ENCODE assay signal across 10 mouse cellular contexts in genomic region chr6:88736741-88737508, GRCm38 (mm10). TPM values are rescaled to one million over a fixed set of nuclear protein-coding genes. Genes with fewer than 3 reads are reported as not detected.
DNase-seq lines count a peak whose midpoint lies in the region; ATAC-seq lines count a peak whose summit lies in the region.
"Had no signal": no experiment of that assay in that cellular context is flagged by ENCODE, and none has a peak within 500 bp of the region (broad histone marks: within the 10 kb centered on the region; RNA-seq: fewer than 3 reads in every experiment).

No protein-coding gene starts in this region.

- H3K9ac ChIP-seq in lung, embryonic 15.5 days, result no peak overlapping the region
- H3K9ac ChIP-seq in neural tube, embryonic 15.5 days (replicated peaks), result no peak overlapping the region

- peak; percentile 66 for ATAC-seq in lung, embryonic 15.5 days (ENCODE audit: borderline replicate concordance, extremely low read depth, low FRiP score, low TSS enrichment)
- ATAC-seq in neural tube, embryonic 15.5 days (ENCODE audit: low FRiP score), result no peak

- no peaks in the 10 kb centered on the region for H3K27me3 ChIP-seq in lung, embryonic 15.5 days
- no peaks in the 10 kb centered on the region for H3K27me3 ChIP-seq in neural tube, embryonic 15.5 days (replicated peaks)

- H3K9me3 ChIP-seq in lung, embryonic 15.5 days, result no peaks in the 10 kb centered on the region
- H3K9me3 ChIP-seq in neural tube, embryonic 15.5 days (replicated peaks), result no peaks in the 10 kb centered on the region

- peaks cover 33% of the 10 kb centered on the region for H3K4me1 ChIP-seq in lung, embryonic 15.5 days
- peaks cover 50% of the 10 kb centered on the region for H3K4me1 ChIP-seq in neural tube, embryonic 15.5 days

- intact Hi-C loops in gastrocnemius, postnatal 14 days (cut with DNase I; ENCODE audit: low total_unique reads), result no loop called here

- 47% methylated on average over 16 of the region's 16 CpGs for WGBS in lung, embryonic 15.5 days
- WGBS in neural tube, embryonic 15.5 days, result 63% methylated on average over 16 of the region's 16 CpGs

- H3K4me2 ChIP-seq in lung, embryonic 15.5 days, result no peak overlapping the region
- no peak overlapping the region for H3K4me2 ChIP-seq in neural tube, embryonic 15.5 days

- DNase-seq in cerebellum, adult 8-10 months, result peak; percentile 26
- DNase-seq in cerebellum, postnatal 36 days, result no peak
- no peak for DNase-seq in lung, adult 18-20 months
- peak; percentile 54 to 66 for DNase-seq in kidney, postnatal 4 days
- no peak for DNase-seq in gastrocnemius, postnatal 14 days
- DNase-seq in urinary bladder, postnatal 36 days (ENCODE audit: low spot score in 2 of 2), result no peak
- DNase-seq: cerebellum, adult 18-20 months; gastrocnemius, postnatal 36 days had no signal

- peak overlapping the region; percentile 60 for H3K27ac ChIP-seq in lung, embryonic 15.5 days
- H3K27ac ChIP-seq in neural tube, embryonic 15.5 days (replicated peaks), result peak overlapping the region; percentile 18; the same call in 1 of the 2 replicates

- 0 out of 2 replicates have a peak, but pooled peaks cover 4% of the 10 kb centered on the region for H3K36me3 ChIP-seq in lung, embryonic 15.5 days
- no peaks in the 10 kb centered on the region for H3K36me3 ChIP-seq in neural tube, embryonic 15.5 days

- no peak overlapping the region for H3K4me3 ChIP-seq in lung, embryonic 15.5 days
- no peak overlapping the region for H3K4me3 ChIP-seq in neural tube, embryonic 15.5 days (replicated peaks)

RNA-seq across cellular contexts. Expression of gene Mgll, which starts 12.7 kb away (rescaled TPM):
- polyA plus RNA-seq in lung, embryonic 15.5 days (2015; fragmentation: Nextera tagmentation; extraction: Ambion mirVana), result 75.8 and 76.7 TPM in 2 replicates
- 72.1 and 74.7 TPM in 2 replicates for polyA plus RNA-seq in neural tube, embryonic 15.5 days (2015; fragmentation: Nextera tagmentation; extraction: Ambion mirVana)
- 10 to 100 TPM; 64.9 to 70.5 TPM for total RNA-seq in gastrocnemius, postnatal 14 days (2021)

Comparison
In these comparisons a context has a peak if more than half of its experiments do, and no peak if none do; other contexts are left out.
1. DNase-seq: peak in cerebellum, adult 8-10 months (single experiment) and kidney, postnatal 4 days (2 of 2); none in cerebellum, postnatal 36 days (0 of 2), lung, adult 18-20 months (0 of 2), gastrocnemius, postnatal 14 days (single experiment) and urinary bladder, postnatal 36 days (0 of 2).